Mouse (Mus musculus) right cerebral cortex, adult 18-20 months (tissue): ENCODE data around the gene Capn7.

ENCODE experiments used
- DNase-seq: peaks from one replicate; pipeline ENCODE4 v3.0.0; 2022; ENCODE audit warnings: mixed read lengths

The Capn7 gene

GRCm38 (mm10) chr14:31367951-31368350 is 31.5 kb downstream of the Capn7 start:
- no peak for DNase-seq

- no peak for DNase-seq
Measured at GRCm38 (mm10) chr14:31369377-31369776, 32.9 kb downstream of the Capn7 start.

- no peak for DNase-seq
Measured at GRCm38 (mm10) chr14:31374390-31374789, 38.0 kb downstream of the Capn7 start.

- no peak for DNase-seq
Measured at GRCm38 (mm10) chr14:31376331-31376730, 39.9 kb downstream of the Capn7 start.

- no peak for DNase-seq
Measured at GRCm38 (mm10) chr14:31382276-31382675, 45.8 kb downstream of the Capn7 start.

GRCm38 (mm10) chr14:31383470-31384050 is 47.1 kb downstream of the Capn7 start:
- DNase-seq: peak; percentile 84

- no peak for DNase-seq
Measured at GRCm38 (mm10) chr14:31384366-31385323, 48.2 kb downstream of the Capn7 start.

- no peak for DNase-seq
Measured at GRCm38 (mm10) chr14:31385406-31385805, 49.0 kb downstream of the Capn7 start.

- peak; percentile 66 for DNase-seq
Measured at GRCm38 (mm10) chr14:31385977-31386697, 49.7 kb downstream of the Capn7 start.

- no peak for DNase-seq
Measured at GRCm38 (mm10) chr14:31387301-31387981, 51.0 kb downstream of the Capn7 start.

GRCm38 (mm10) chr14:31388086-31388872 is 51.8 kb downstream of the Capn7 start:
- no peak for DNase-seq

GRCm38 (mm10) chr14:31389421-31390147 is 53.1 kb downstream of the Capn7 start:
- no peak for DNase-seq

- no peak for DNase-seq
Measured at GRCm38 (mm10) chr14:31392300-31392699, 55.9 kb downstream of the Capn7 start.

- peak; percentile 78 for DNase-seq
Measured at GRCm38 (mm10) chr14:31392873-31393545, 56.6 kb downstream of the Capn7 start.

GRCm38 (mm10) chr14:31393546-31393890 is 57.1 kb downstream of the Capn7 start:
- DNase-seq: no peak

GRCm38 (mm10) chr14:31393936-31394630 is 57.6 kb downstream of the Capn7 start:
- no peak for DNase-seq

GRCm38 (mm10) chr14:31394822-31395532 is 58.5 kb downstream of the Capn7 start:
- DNase-seq: no peak

GRCm38 (mm10) chr14:31395629-31396199 is 59.3 kb downstream of the Capn7 start:
- DNase-seq: peak; percentile 58

GRCm38 (mm10) chr14:31396428-31396827 is 60.0 kb downstream of the Capn7 start:
- no peak for DNase-seq
